Mouse (Mus musculus) spleen, adult 2 months (tissue): ENCODE data around the gene Aes.

Experiments used
- CTCF ChIP-seq: fragments of 200-500 bp; IDR thresholded peaks from 2 replicates; pipeline ENCODE4 v1.5.1; 2011; ENCODE audit warnings: mild to moderate bottlenecking, inconsistent platforms; ENCODE audit not compliant: insufficient read depth, insufficient read length, insufficient replicate concordance; ENCODE audit errors: extremely low read depth
- POLR2A ChIP-seq: fragments of 200-500 bp; IDR thresholded peaks from 2 replicates; pipeline ENCODE4 v1.6.1; 2011; ENCODE audit warnings: low read depth, low read length, inconsistent platforms

- TF ChIP-seq CTCF (no peak), POLR2A (no peak)
Measured at GRCm38 (mm10) chr10:81600738-81601203, 41.5 kb downstream of the Aes start, which contains the start of gene Tle6.
